In genomic region chr9:78821554-78822212, GRCm38 (mm10) we compare ENCODE assay signal across 8 mouse cellular contexts.
DNase-seq lines count a peak whose midpoint lies in the region; ATAC-seq and TF ChIP-seq lines count a peak whose summit lies in the region.
"Not testable (repeated sequence)": the region's sequence is repeated elsewhere in the genome, so short reads cannot be mapped to it uniquely, and the experiment has no call there.

No protein-coding gene starts in this region.

- TF ChIP-seq CTCF in kidney, adult 2 months (conservative IDR thresholded peaks at IDR 0.05; ENCODE audit: insufficient read depth, insufficient read length, low read depth, low read length): not testable (repeated sequence)

- not testable (repeated sequence) for H3K27me3 ChIP-seq in forebrain, embryonic 12.5 days; heart, embryonic 16.5 days (ENCODE audit: control insufficient read depth, insufficient read depth, low read length); kidney, adult 2 months (replicated peaks; ENCODE audit: control insufficient read depth, insufficient read depth, low read length); liver, embryonic 13.5 days; midbrain, embryonic 12.5 days

- H3K9ac ChIP-seq in forebrain, embryonic 12.5 days; liver, embryonic 13.5 days: not testable (repeated sequence)
- peak overlapping the region; percentile 57 for H3K9ac ChIP-seq in heart, embryonic 16.5 days (ENCODE audit: low read length)
- H3K9ac ChIP-seq in midbrain, embryonic 12.5 days (replicated peaks): 0 out of 2 replicates have a peak overlapping the region, but pooled peaks have one; percentile 12

- DNase-seq in cerebellum, postnatal 14 days: peak; percentile 25 to 37
- DNase-seq in kidney, adult 2 months: peak; percentile 3
- DNase-seq in liver, embryonic 13.5 days: peak; percentile 3
- DNase-seq in spleen, postnatal 10 days (ENCODE audit: low spot score in 2 of 2): peak; percentile 5 to 13

- WGBS in forebrain, embryonic 12.5 days: 9% methylated on average over 46 of the region's 52 CpGs
- WGBS in heart, embryonic 16.5 days: 5% methylated on average over 36 of the region's 52 CpGs
- WGBS in kidney, adult 2 months: 11% methylated on average over 52 of the region's 52 CpGs
- WGBS in liver, embryonic 13.5 days (ENCODE audit: insufficient replicate concordance): 15% methylated on average over 38 of the region's 52 CpGs
- WGBS in midbrain, embryonic 12.5 days: 6% methylated on average over 46 of the region's 52 CpGs

- ATAC-seq in activated CD4-positive, CD25-positive, alpha-beta regulatory T cell, adult 4 months: peak; percentile 40
- ATAC-seq in forebrain, embryonic 12.5 days (ENCODE audit: low FRiP score): peak; percentile 92
- ATAC-seq in heart, embryonic 16.5 days (replicated peaks; ENCODE audit: extremely low read depth, insufficient read depth, low FRiP score): peak; percentile 82
- 0 out of 2 replicates have a peak, but pooled peaks have one; percentile 26 for ATAC-seq in liver, embryonic 13.5 days (ENCODE audit: low read depth)
- peak; percentile 90 for ATAC-seq in midbrain, embryonic 12.5 days (ENCODE audit: low FRiP score, low read depth)

- H3K4me3 ChIP-seq in forebrain, embryonic 12.5 days (replicated peaks): peak overlapping the region; percentile 35
- H3K4me3 ChIP-seq in heart, embryonic 16.5 days (ENCODE audit: low read length): peak overlapping the region; percentile 43
- H3K4me3 ChIP-seq in kidney, adult 2 months (ENCODE audit: insufficient read depth, low read depth, low read length); liver, embryonic 13.5 days (replicated peaks): not testable (repeated sequence)
- peak overlapping the region; percentile 34 for H3K4me3 ChIP-seq in midbrain, embryonic 12.5 days

- H3K36me3 ChIP-seq in forebrain, embryonic 12.5 days (replicated peaks); heart, embryonic 16.5 days (ENCODE audit: control insufficient read depth, insufficient read depth); kidney, adult 2 months (ENCODE audit: control insufficient read depth, insufficient read depth, low read length); liver, embryonic 13.5 days; midbrain, embryonic 12.5 days: not testable (repeated sequence)

- not testable (repeated sequence) for H3K27ac ChIP-seq in forebrain, embryonic 12.5 days; heart, embryonic 16.5 days (ENCODE audit: low read length); kidney, adult 2 months (ENCODE audit: insufficient read depth, low read depth, low read length); liver, embryonic 13.5 days; midbrain, embryonic 12.5 days (replicated peaks)

- H3K9me3 ChIP-seq in forebrain, embryonic 12.5 days; heart, embryonic 16.5 days (replicated peaks; ENCODE audit: control insufficient read depth, low read length); liver, embryonic 13.5 days (replicated peaks); midbrain, embryonic 12.5 days: not testable (repeated sequence)

- peak overlapping the region; percentile 55 for H3K4me2 ChIP-seq in forebrain, embryonic 12.5 days
- peak overlapping the region; percentile 65 for H3K4me2 ChIP-seq in heart, embryonic 16.5 days (ENCODE audit: low read depth, low read length)
- peak overlapping the region; percentile 41 for H3K4me2 ChIP-seq in liver, embryonic 13.5 days
- peak overlapping the region; percentile 55 for H3K4me2 ChIP-seq in midbrain, embryonic 12.5 days (replicated peaks)

- not testable (repeated sequence) for TF ChIP-seq POLR2A in kidney, adult 2 months (IDR thresholded peaks at IDR 0.05; ENCODE audit: low read depth, low read length)

- not testable (repeated sequence) for H3K4me1 ChIP-seq in forebrain, embryonic 12.5 days; heart, embryonic 16.5 days (ENCODE audit: control insufficient read depth, insufficient read depth, low read length); kidney, adult 2 months (ENCODE audit: control insufficient read depth, insufficient read depth, low read length); liver, embryonic 13.5 days (replicated peaks); midbrain, embryonic 12.5 days

Comparison
In these comparisons a context has a peak if more than half of its experiments do, and no peak if none do; other contexts are left out.
1. ATAC-seq: peak in every context shown above with its lines; median percentile 92 in forebrain, embryonic 12.5 days; 90 in midbrain, embryonic 12.5 days; 82 in heart, embryonic 16.5 days; 40 in activated CD4-positive, CD25-positive, alpha-beta regulatory T cell, adult 4 months; 26 in liver, embryonic 13.5 days.